Mouse (Mus musculus): ENCODE results near the gene Mkrn2os.

DNA sequence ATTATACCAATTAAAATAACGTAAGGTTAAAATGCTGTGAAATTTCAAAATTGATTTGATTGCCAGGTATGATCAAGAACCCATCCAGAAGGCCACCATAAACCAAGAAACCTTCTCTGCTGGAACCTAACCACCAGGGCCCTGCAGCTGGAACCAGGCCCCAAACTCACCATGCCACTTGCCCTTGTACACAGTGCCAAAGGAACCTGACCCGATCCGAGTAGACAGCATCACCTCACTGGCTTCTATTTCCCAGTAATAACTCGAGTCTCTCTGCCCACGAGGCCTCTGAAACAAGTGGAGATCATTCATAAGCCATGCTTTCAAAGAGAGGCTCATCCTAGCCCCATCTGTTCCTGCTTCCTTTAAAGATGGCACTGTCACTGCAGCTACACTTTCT is 33.7 kb upstream of the Mkrn2os start:
- TF ChIP-seq GATA1 (IDR thresholded peaks at IDR 0.05; ENCODE audit: borderline replicate concordance, low read length): no peak
- TF ChIP-seq FLI1 (IDR thresholded peaks at IDR 0.05; ENCODE audit: low read length): no peak
